Mouse (Mus musculus) kidney, embryonic 15.5 days (tissue): ENCODE results near the gene Palm2. TPM values are rescaled to one million over a fixed set of nuclear protein-coding genes. Genes with fewer than 3 reads are reported as not detected.

Source experiments
- ATAC-seq: fragments of 200-750 bp; cut with Nextera tagmentation; replicated peaks from 2 replicates; pipeline ENCODE4 v1.8.0; 2017; ENCODE audit warnings: moderate TSS enrichment; ENCODE audit not compliant: low FRiP score
- H3K27ac ChIP-seq: fragments of 300-500 bp; sonication (generic); 2 replicates; pipeline ENCODE4 v1.5.1; 2015; ENCODE audit warnings: mild to moderate bottlenecking, inconsistent platforms
- H3K27me3 ChIP-seq: fragments of 300-500 bp; sonication (generic); 2 replicates; pipeline ENCODE4 v1.6.1; 2015; ENCODE audit warnings: inconsistent platforms
- H3K36me3 ChIP-seq: fragments of 300-500 bp; sonication (generic); 2 replicates; pipeline ENCODE4 v1.6.1; 2015; ENCODE audit warnings: inconsistent platforms
- H3K4me1 ChIP-seq: fragments of 300-500 bp; sonication (generic); 2 replicates; pipeline ENCODE4 v1.6.1; 2015; ENCODE audit warnings: inconsistent platforms
- H3K4me2 ChIP-seq: fragments of 300-500 bp; sonication (generic); 2 replicates; pipeline ENCODE4 v1.6.1; 2015; ENCODE audit warnings: moderate library complexity, mild to moderate bottlenecking, inconsistent platforms
- H3K4me3 ChIP-seq: fragments of 300-500 bp; sonication (generic); replicated peaks from 2 replicates; pipeline ENCODE4 v1.5.1; 2015; ENCODE audit warnings: mild to moderate bottlenecking, inconsistent platforms
- H3K9ac ChIP-seq: fragments of 300-500 bp; sonication (generic); 2 replicates; pipeline ENCODE4 v1.6.1; 2015; ENCODE audit warnings: mild to moderate bottlenecking, inconsistent platforms
- H3K9me3 ChIP-seq: fragments of 300-500 bp; sonication (generic); replicated peaks from 2 replicates; pipeline ENCODE4 v1.6.1; 2016; ENCODE audit warnings: inconsistent platforms
- WGBS: fragments of 180-500 bp; shearing (Covaris S2); methylation state at CpG from one replicate; pipeline ENCODE4 v1.1.7; 2015; ENCODE audit warnings: mixed read lengths; 5-methylcytosine and 5-hydroxymethylcytosine counted together
- polyA plus RNA-seq: library from polyadenylated mRNA; unstranded; fragments of >200 nt; fragmentation: Nextera tagmentation; extraction: Ambion mirVana; gene quantifications from 2 replicates; pipeline ENCODE4 v1.2.1, GENCODE M21; 2015

Gene Palm2
- polyA plus RNA-seq, 1 experiment from 2014 or later, result 1.9 TPM

DNA sequence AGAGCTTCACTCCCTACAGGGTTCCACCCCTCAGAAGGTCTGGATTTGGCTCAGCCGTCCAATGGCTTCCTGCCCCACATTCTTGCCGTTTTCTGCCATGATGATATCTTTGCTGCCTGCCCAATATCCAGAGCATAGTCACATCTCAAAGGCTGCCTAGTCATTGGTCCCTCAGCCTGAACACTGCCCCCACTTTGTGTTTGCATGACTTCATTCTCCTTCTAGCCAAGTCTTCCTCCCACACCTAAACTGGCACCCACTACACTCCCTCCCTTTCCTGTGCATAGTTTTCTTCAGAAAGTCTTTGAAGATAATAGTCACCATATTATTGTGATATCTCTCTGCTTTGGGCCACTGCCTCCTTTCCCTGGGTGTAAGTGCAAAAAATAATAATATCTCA lies 123.1 kb downstream of the Palm2 start:
- Histone ChIP-seq H3K27ac (no peak overlapping the region), H3K4me2 (no peak overlapping the region), H3K4me1 (peaks cover 3% of the 10 kb centered on the region), H3K27me3 (no peaks in the 10 kb centered on the region), H3K9ac (no peak overlapping the region), H3K4me3 (no peak overlapping the region), H3K9me3 (no peaks in the 10 kb centered on the region), H3K36me3 (no peaks in the 10 kb centered on the region)
- WGBS, result 77% methylated on average over 2 of the region's 2 CpGs
- no peak for ATAC-seq

DNA sequence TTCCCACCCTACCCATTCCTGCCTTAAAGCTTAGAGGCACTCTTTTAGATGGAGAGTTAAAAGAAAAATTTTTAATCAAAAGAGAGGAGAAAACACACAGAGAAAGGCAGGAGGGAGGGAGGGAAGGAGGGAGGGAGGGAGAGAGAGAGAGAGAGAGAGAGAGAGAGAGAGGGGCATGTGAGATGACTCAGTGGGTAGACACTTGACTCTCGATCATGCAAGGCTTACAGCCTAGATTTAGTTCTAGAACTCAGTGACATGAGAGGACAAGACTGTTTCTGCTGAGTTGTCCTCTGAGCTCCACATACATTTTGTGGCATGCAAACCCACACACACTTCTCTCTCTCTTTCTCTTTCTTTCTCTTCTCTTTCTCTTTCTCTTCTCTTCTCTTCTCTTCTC lies 125.4 kb downstream of the Palm2 start:
- no peak overlapping the region for H3K4me2 ChIP-seq
- H3K27me3 ChIP-seq, result 0 out of 2 replicates have a peak, but pooled peaks cover 3% of the 10 kb centered on the region
- H3K27ac ChIP-seq, result no peak overlapping the region
- H3K36me3 ChIP-seq, result no peaks in the 10 kb centered on the region
- H3K9ac ChIP-seq, result no peak overlapping the region
- WGBS, result 80% methylated on average over 1 of the region's 1 CpGs
- ATAC-seq, result no peak
- peaks cover 3% of the 10 kb centered on the region for H3K4me1 ChIP-seq
- H3K9me3 ChIP-seq, result no peaks in the 10 kb centered on the region
- H3K4me3 ChIP-seq, result no peak overlapping the region

DNA sequence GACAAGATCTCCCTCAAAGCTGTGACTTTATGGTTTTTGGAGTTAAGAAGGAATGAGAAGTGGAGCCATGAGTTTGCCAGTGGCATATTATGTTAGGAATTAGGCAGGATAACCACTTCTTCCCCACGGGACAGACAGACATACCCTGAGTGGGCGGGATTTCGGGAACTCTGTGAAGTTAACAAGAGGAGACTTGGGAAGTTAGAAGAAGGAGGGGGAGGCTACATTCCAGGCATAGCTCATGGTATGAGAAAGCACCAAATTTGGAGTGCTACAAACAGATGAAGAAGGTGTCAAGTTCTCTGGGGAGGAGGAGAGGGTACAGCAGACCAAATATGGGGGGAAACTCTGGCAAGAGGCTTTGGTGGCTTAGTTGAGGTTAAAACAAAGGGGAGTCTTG lies 126.0 kb downstream of the Palm2 start:
- H3K36me3 ChIP-seq, result no peaks in the 10 kb centered on the region
- 56% methylated on average over 3 of the region's 3 CpGs for WGBS
- no peak overlapping the region for H3K4me3 ChIP-seq
- ATAC-seq, result 0 out of 2 replicates have a peak, but pooled peaks have one; percentile 33
- H3K9me3 ChIP-seq, result no peaks in the 10 kb centered on the region
- H3K27me3 ChIP-seq, result 0 out of 2 replicates have a peak, but pooled peaks cover 3% of the 10 kb centered on the region
- H3K4me2 ChIP-seq, result no peak overlapping the region
- H3K9ac ChIP-seq, result no peak overlapping the region
- no peak overlapping the region for H3K27ac ChIP-seq
- peaks cover 3% of the 10 kb centered on the region for H3K4me1 ChIP-seq

DNA sequence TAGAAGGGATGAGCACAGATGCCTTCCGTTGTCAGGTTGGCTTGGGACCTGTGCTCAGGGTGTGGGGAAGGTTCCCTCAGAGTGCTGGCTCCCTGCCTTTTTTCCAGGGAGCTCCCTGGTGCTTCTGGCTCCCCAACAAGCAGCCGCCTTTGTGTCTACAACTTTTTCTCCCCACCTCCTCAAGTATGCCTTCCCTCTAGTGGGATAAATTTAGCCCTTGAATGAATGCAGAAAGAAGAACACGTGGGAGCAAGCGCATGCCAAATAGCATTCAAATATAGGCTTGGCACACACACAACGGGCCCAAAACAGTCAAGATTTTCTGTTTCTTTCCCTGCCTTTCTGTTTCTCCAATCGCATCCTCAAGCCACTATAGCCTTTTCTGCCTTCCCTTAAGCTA lies 127.0 kb downstream of the Palm2 start:
- Histone ChIP-seq H3K36me3 (no peaks in the 10 kb centered on the region), H3K4me2 (no peak overlapping the region), H3K27ac (no peak overlapping the region), H3K27me3 (peaks cover 4% of the 10 kb centered on the region), H3K9ac (no peak overlapping the region), H3K4me3 (no peak overlapping the region), H3K9me3 (no peaks in the 10 kb centered on the region), H3K4me1 (peaks cover 3% of the 10 kb centered on the region)
- WGBS, result 79% methylated on average over 6 of the region's 6 CpGs
- ATAC-seq, result no peak

DNA sequence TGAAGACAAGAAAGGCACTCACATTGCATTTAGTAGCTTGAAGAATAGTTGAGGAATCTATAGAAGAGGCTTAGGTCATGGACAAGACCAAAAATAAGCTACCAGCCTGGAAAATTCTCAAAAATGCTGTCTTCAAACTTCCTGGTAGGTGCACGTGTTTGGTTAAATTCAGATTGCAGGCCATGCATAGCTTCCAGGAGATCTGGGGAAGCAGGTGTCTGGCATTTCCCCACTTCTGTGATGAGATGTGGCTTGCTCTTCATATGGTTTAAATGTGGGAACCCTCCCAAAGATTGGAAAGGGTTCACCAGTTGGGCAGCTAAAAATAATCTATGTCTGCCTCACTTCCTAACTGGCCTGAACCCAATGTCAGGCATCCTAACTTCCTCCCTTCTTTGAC lies 131.2 kb downstream of the Palm2 start:
- WGBS, result 80% methylated on average over 1 of the region's 1 CpGs

DNA sequence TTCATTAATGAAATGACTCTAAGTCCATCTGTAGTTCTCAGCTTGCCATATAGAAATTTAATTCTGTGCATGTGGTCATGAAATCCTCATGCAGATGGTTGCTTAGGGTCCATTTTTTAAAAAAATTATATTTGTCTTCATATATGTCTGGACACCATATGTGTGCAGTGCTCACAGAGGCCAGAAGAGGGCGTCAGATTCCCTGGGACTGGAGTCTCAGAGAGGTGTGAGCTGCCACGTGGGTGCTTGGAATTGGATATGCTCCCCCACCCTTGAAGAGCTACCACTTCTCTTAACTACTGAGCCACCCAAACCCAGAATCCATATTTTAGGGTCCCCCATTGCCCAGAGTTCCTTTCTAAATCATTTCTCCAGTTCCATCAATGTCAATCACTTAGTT lies 131.8 kb downstream of the Palm2 start:
- H3K9me3 ChIP-seq, result no peaks in the 10 kb centered on the region
- WGBS, result 62% methylated on average over 2 of the region's 2 CpGs
- no peak overlapping the region for H3K4me3 ChIP-seq

More for the DNA sequence above, 131.2 kb downstream of the Palm2 start:
- Histone ChIP-seq H3K9me3 (no peaks in the 10 kb centered on the region), H3K27me3 (peaks cover 42% of the 10 kb centered on the region), H3K27ac (no peak overlapping the region), H3K4me3 (no peak overlapping the region), H3K36me3 (no peaks in the 10 kb centered on the region), H3K4me2 (no peak overlapping the region), H3K9ac (no peak overlapping the region), H3K4me1 (peaks cover 14% of the 10 kb centered on the region; the same call in 1 of the 2 replicates)
- no peak for ATAC-seq

DNA sequence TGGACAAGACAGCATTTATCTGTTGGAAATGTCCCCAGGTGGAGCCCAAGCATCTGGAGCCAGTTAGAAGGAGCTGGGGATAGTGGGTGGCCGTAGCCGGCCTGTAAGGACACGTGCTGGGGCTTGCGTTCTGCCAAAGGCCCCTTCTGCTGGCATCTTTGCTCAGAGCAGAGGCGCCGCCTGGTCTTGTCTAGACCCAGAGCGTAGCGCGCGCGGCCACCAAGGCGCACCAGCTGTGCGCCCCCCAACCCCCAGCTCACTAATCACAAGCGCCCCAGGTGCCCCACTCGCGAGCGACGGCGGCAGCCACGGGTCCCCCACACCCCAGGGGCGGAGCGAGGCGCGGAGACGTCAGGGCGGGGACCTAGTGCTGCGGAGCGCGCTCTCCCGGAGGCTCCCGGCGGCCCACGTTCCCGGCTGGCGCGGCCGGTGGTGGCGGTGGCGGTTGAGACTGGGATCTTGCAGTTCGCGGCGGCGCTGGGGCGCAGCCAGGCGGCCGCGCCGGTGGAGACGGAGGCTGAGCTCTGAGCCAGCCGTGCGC lies 133.7 kb downstream of the Palm2 start, which contains the start of gene Pakap:
Gene Pakap (plus strand): TSS at position 514 of the 541 bp plus-strand sequence.
- H3K4me3 ChIP-seq, result peak within 1 kb of the TSS; percentile 61
- no peaks in the 10 kb centered on the region for H3K36me3 ChIP-seq
- peak within 1 kb of the TSS; percentile 34 for H3K27ac ChIP-seq
- peak within 1 kb of the TSS; percentile 56 for H3K9ac ChIP-seq
- under 1% methylated on average over 49 of the region's 51 CpGs for WGBS
- H3K9me3 ChIP-seq, result no peaks in the 10 kb centered on the region
- peaks cover 38% of the 10 kb centered on the region for H3K27me3 ChIP-seq
- H3K4me2 ChIP-seq, result peak within 1 kb of the TSS; percentile 97
- ATAC-seq, result peak; percentile 87
- H3K4me1 ChIP-seq, result peaks cover 14% of the 10 kb centered on the region; the same call in 1 of the 2 replicates

More for the DNA sequence above, 131.8 kb downstream of the Palm2 start:
- H3K36me3 ChIP-seq, result no peaks in the 10 kb centered on the region
- H3K9ac ChIP-seq, result no peak overlapping the region
- H3K4me2 ChIP-seq, result no peak overlapping the region
- no peak for ATAC-seq
- peaks cover 42% of the 10 kb centered on the region for H3K27me3 ChIP-seq
- peaks cover 14% of the 10 kb centered on the region; the same call in 1 of the 2 replicates for H3K4me1 ChIP-seq
- H3K27ac ChIP-seq, result no peak overlapping the region

DNA sequence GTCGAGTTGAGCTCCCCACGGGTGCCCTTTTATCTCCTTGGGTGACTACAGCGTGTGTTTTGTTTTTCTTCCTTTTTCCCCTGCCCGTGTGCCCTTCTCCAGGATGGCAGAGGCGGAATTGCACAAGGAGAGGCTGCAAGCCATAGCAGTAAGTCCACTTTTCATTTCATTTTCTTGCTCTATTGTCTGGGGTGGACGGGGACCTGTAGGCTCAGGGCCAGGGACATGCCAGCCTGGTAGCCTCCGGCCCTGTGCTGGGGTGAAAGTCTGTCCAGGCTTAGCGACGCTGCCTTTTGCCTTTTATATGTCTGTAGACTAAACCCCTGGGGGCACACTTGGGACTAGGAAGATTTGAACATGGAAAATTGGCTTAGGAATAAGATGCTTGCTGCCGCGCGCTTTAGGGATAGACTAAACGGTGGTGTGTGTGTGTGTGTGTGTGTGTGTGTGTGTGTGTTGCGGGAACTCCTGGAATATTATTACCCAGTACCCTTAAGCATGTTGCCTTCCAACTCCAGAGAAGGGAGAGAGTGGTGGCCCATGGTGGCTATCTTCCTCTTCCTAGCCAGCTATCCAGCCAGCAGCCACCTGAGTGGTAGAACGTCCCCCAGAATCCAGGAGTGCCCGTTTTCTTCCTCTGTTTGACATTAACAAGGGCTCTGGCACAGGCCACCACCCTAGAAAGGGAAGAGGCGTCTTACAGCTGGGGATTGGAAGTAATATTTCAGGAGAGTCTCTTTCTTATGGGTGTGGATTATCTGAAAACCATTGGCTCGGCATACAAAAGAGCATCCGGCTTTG lies 134.4 kb downstream of the Palm2 start:
- Histone ChIP-seq H3K36me3 (no peaks in the 10 kb centered on the region), H3K9me3 (no peaks in the 10 kb centered on the region), H3K4me1 (peaks cover 14% of the 10 kb centered on the region; the same call in 1 of the 2 replicates), H3K4me2 (peak overlapping the region; percentile 97), H3K27ac (no peak overlapping the region), H3K9ac (peak overlapping the region; percentile 56), H3K27me3 (peaks cover 38% of the 10 kb centered on the region), H3K4me3 (peak overlapping the region; percentile 61)
- 0 out of 2 replicates have a peak, but pooled peaks have one; percentile 40 for ATAC-seq
- WGBS, result 53% methylated on average over 19 of the region's 19 CpGs

DNA sequence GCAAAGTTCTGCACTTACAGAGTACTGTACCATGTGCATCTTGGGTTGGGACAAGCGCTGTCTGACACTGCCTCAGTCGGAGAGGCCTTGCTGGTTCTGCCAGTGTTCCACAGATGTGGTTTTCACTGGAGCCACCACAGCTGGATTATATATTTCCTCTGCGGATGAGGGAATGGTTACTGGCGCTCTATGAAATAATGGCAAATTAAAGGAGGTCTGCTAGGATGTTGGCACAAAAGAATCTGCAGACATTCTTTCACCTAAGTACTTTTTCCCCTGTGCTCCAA lies 135.0 kb downstream of the Palm2 start:
- H3K27me3 ChIP-seq, result peaks cover 38% of the 10 kb centered on the region
- WGBS, result 91% methylated on average over 4 of the region's 4 CpGs
- H3K36me3 ChIP-seq, result no peaks in the 10 kb centered on the region
- peak overlapping the region; percentile 97 for H3K4me2 ChIP-seq
- no peak overlapping the region for H3K27ac ChIP-seq
- peak overlapping the region; percentile 61; the same call in 1 of the 2 replicates for H3K4me3 ChIP-seq
- ATAC-seq, result no peak
- no peak overlapping the region for H3K9ac ChIP-seq
- no peaks in the 10 kb centered on the region for H3K9me3 ChIP-seq
- peaks cover 14% of the 10 kb centered on the region; the same call in 1 of the 2 replicates for H3K4me1 ChIP-seq

DNA sequence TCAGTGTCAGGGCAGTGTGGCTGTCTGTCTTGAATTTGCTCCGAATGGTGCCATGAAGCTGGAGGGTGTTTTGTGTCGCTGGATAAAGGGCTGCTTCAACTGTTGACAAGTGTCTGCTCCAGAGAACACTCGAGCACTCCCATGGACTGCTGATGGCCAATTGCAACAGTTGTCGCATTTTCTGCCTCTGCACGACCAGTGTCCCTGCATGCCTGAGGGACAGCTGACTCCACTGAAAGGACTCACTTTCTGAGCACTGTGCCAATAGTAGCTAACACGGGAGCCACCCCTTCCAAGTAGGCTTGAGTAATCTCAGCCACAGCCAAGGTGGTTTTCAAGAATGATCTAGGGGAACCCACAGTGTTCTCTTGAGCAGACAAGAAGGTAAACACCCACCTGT lies 135.7 kb downstream of the Palm2 start:
- 74% methylated on average over 6 of the region's 6 CpGs for WGBS
- Histone ChIP-seq H3K4me1 (peaks cover 14% of the 10 kb centered on the region; the same call in 1 of the 2 replicates), H3K27ac (no peak overlapping the region), H3K4me2 (0 out of 2 replicates have a peak overlapping the region, but pooled peaks have one; percentile 12), H3K9me3 (no peaks in the 10 kb centered on the region), H3K9ac (no peak overlapping the region), H3K4me3 (no peak overlapping the region), H3K36me3 (no peaks in the 10 kb centered on the region), H3K27me3 (peaks cover 38% of the 10 kb centered on the region)
- no peak for ATAC-seq

DNA sequence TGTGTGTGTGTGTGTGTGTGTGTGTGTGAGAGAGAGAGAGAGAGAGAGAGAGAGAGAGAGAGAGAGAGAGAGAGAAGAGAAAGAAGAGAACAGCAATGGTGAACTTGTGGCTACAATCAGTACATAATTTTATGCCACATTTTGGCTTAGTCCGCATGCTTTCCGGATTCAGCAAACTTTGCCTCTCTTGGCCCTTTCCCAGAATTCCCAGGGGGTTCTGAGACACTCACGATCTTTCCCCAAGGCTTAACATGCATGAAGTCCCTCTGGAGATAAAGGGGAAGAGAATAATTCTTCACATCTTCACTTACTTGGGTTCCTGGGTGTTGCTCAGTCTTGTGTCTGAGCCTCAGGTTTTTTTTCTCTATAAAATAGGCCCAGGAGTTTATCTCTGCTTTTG lies 136.2 kb downstream of the Palm2 start:
- Histone ChIP-seq H3K4me3 (no peak overlapping the region), H3K27ac (no peak overlapping the region), H3K4me2 (no peak overlapping the region), H3K27me3 (peaks cover 38% of the 10 kb centered on the region), H3K36me3 (no peaks in the 10 kb centered on the region), H3K9ac (no peak overlapping the region), H3K9me3 (no peaks in the 10 kb centered on the region), H3K4me1 (peaks cover 14% of the 10 kb centered on the region; the same call in 1 of the 2 replicates)
- ATAC-seq, result no peak
- WGBS, result 78% methylated on average over 3 of the region's 3 CpGs

DNA sequence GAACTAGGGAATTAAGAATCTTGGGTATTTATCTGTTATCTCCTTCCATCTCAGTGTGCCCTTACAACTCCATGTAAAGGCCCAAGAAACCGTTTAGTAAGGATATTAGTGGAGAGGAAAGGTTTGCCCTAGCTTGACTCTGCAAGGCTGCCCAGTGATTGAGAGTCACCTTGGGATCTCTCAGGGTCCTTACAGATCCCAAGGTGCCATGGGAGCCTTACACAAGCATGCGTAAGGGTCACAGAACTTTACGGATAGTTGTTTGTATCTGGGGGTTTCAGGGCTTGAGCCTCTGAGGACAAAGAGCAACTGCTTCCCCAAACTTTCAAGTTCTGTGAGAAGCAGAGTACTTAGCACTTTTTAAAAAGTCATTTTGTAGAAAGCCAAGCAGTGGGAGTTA lies 140.1 kb downstream of the Palm2 start:
- 83% methylated on average over 3 of the region's 3 CpGs for WGBS
- ATAC-seq, result no peak
- Histone ChIP-seq H3K9me3 (no peaks in the 10 kb centered on the region), H3K9ac (no peak overlapping the region), H3K4me3 (no peak overlapping the region), H3K36me3 (no peaks in the 10 kb centered on the region), H3K4me1 (no peaks in the 10 kb centered on the region; the same call in 1 of the 2 replicates), H3K27me3 (peaks cover 7% of the 10 kb centered on the region), H3K4me2 (no peak overlapping the region), H3K27ac (no peak overlapping the region)
